Mouse (Mus musculus): ENCODE results near the gene Taar7d. TPM values are rescaled to one million over a fixed set of nuclear protein-coding genes. Genes with fewer than 3 reads are reported as not detected.
A peak's percentile ranks its signal among the peaks of the same experiment; 100 is the strongest.

Gene Taar7d
- not detected in 2 replicates for polyA plus RNA-seq (2016; fragmentation: Nextera tagmentation; extraction: Ambion mirVana)

DNA sequence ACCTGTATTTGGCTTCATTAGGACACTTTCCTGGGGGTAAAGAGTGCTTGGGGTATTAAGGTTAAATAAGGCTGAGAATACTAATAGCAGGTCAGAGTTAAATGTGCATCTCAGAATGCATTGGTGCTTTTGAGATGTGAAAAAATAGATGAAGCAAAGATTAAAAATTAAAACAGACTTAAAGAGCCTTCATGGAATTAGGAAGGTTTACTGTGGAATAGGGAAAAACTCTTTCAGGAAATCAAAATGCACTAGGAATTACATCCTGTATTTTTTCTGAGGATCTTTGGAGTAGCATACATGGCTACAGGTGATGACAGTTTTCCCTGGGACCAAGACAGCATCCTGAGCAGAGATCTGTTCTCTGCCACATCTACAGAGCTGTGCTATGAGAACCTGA lies at the start of gene Taar7d:
Taar7d (plus strand) TSS at position 301 of the 400 bp plus-strand sequence.
- H3K4me3 ChIP-seq: no peak within 1 kb of the TSS
- H3K27ac ChIP-seq: no peak within 1 kb of the TSS
- no peaks in the 10 kb centered on the region for H3K36me3 ChIP-seq
- DNase-seq (ENCODE audit: low spot score): no peak
- H3K4me1 ChIP-seq (replicated peaks): no peaks in the 10 kb centered on the region
- H3K9me3 ChIP-seq: no peaks in the 10 kb centered on the region
- H3K27me3 ChIP-seq (ENCODE audit: insufficient read depth, poor library complexity, severe bottlenecking): no peaks in the 10 kb centered on the region

DNA sequence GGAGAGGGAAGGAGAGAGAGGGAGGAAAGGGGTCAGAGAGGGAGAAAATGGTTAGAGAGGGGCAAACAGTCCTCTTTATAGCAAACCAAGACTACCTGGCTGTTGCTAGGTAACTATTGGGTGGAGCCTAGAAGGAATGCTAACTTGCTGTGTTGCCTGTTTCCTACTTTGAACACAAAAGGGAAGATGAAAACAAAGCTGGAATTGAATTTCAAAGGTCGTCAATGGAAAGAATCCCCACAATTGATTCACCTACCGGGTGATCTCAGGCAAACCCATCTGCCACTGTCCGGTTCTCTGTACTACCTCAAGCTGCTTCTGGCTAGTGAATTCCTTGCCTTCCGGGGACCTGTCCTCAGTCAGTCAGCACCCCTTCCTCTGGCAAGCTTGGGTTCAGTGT lies 49.1 kb upstream of the Taar7d start:
- no peak for DNase-seq (ENCODE audit: low spot score)

DNA sequence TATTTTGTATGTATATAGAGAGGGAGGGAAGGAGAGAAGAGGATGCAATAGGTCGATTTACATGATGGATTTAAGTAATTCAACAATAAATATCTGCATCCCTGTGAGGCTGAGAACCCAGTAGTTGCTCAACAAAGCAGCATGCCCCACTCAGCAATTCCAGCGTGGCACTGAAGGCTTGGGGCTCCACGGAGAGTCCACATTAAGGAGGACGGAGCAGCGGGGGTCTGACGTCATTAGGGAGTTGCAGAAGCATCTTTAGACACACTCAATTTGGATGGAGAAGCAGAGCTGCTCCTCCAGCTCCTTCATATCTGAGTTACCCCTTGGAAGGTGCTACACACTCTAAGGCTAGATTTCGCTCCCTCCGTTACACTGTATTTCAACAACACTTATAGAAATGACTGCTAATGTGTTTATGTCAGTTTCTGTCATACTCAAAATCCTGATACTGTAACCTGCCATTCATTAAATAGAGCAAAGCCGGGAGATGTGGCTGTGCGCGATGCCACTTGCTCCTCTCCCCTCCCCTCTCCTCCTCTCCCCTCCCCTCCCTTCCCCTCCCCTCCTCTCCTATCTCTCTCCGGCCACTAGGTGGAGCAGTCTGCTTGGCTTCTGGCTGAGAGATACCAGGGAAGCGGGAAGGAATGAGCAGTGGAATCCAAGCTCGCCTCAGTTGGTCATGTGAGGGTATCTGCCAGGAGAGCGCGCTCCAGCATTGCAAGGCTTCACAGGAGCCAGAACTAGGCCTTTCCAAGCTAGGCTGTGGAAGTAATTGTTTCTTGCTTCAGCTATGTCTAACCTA lies 47.9 kb upstream of the Taar7d start:
- 46% methylated on average over 16 of the region's 16 CpGs for WGBS
- H3K36me3 ChIP-seq: no peaks in the 10 kb centered on the region
- H3K27ac ChIP-seq: no peak overlapping the region
- peaks cover 7% of the 10 kb centered on the region; the same call in 1 of the 2 replicates for H3K4me1 ChIP-seq (replicated peaks)
- DNase-seq (ENCODE audit: low spot score): peak; percentile 80
- no peaks in the 10 kb centered on the region for H3K9me3 ChIP-seq
- H3K4me3 ChIP-seq: no peak overlapping the region
- no peaks in the 10 kb centered on the region for H3K27me3 ChIP-seq (ENCODE audit: insufficient read depth, poor library complexity, severe bottlenecking)

More for the DNA sequence above, 49.1 kb upstream of the Taar7d start:
- Histone ChIP-seq H3K27me3 (ENCODE audit: insufficient read depth, poor library complexity, severe bottlenecking) (no peaks in the 10 kb centered on the region), H3K36me3 (no peaks in the 10 kb centered on the region), H3K9me3 (no peaks in the 10 kb centered on the region), H3K27ac (no peak overlapping the region), H3K4me3 (no peak overlapping the region), H3K4me1 (replicated peaks) (0 out of 2 replicates have a peak, but pooled peaks cover 3% of the 10 kb centered on the region)
- WGBS: 37% methylated on average over 4 of the region's 4 CpGs

DNA sequence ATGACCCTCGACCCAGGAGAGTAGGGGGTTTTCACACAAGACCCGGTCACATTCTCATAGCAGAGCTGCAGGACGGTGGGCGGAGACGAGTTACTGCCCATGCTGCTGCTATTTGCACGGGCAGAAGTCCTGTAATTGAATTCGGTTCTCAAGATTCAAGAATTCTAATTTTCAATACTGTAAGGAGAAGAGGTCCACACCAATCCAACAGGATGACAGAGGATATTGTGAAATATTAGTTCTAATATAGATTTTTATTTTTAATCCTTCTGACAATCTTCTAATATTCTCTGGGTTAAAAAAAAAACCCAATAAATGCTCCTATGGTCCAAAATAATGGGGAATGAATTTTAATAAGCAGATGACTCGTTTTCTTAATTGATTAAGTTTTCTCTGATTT lies 41.5 kb upstream of the Taar7d start, which contains the start of gene Taar6:
Taar6 (minus strand) TSS at position 101 of the 400 bp plus-strand sequence.
- Histone ChIP-seq H3K36me3 (no peaks in the 10 kb centered on the region), H3K27me3 (ENCODE audit: insufficient read depth, poor library complexity, severe bottlenecking) (no peaks in the 10 kb centered on the region), H3K9me3 (peaks cover 3% of the 10 kb centered on the region; the same call in 1 of the 2 replicates), H3K4me1 (replicated peaks) (peaks cover 7% of the 10 kb centered on the region; the same call in 1 of the 2 replicates), H3K27ac (no peak within 1 kb of the TSS), H3K4me3 (no peak within 1 kb of the TSS)
- 68% methylated on average over 8 of the region's 8 CpGs for WGBS
- DNase-seq (ENCODE audit: low spot score): no peak

DNA sequence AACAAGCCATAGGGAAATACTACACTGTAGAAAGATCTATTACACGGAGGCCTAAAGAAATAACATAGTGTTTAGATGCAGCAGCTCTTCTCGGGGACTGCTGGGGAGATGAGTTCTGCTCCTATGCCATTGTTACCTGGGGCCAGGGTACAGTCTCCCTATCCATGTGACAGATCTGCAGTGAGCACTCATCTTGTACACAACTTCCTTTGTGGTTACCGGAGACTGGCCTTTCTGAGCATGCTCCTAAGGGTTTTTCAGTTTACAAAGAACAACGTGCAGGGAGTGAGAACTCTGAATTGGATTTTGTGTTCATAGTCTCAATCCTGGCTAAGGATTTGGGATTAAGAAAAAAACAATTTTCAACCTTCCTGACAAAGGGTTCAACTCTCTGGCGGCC lies 40.6 kb upstream of the Taar7d start:
- Histone ChIP-seq H3K27ac (no peak overlapping the region), H3K4me1 (replicated peaks) (peaks cover 7% of the 10 kb centered on the region; the same call in 1 of the 2 replicates), H3K9me3 (peaks cover 3% of the 10 kb centered on the region; the same call in 1 of the 2 replicates), H3K36me3 (no peaks in the 10 kb centered on the region), H3K4me3 (no peak overlapping the region), H3K27me3 (ENCODE audit: insufficient read depth, poor library complexity, severe bottlenecking) (no peaks in the 10 kb centered on the region)
- WGBS: 88% methylated on average over 5 of the region's 5 CpGs
- no peak for DNase-seq (ENCODE audit: low spot score)

DNA sequence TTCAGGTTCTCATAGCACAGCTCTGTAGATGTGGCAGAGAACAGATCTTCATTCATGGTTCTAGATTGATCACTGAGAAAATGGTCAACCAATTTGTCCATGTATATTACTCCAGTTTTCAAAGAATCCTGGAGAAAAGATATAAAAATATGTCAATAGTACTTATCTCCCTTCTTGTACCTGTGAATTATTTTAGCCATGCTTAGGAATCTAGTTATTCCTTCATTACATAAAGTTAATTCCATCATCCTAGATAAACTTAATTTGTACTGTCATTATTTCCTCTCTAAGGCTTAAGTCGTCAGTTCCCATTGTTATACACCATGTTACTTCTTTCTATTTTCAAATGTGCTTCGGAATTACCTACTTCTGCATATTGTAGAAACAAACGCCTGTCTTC lies 33.6 kb upstream of the Taar7d start, which contains the start of gene Taar7a:
Taar7a (minus strand) TSS at position 101 of the 400 bp plus-strand sequence.
- H3K4me3 ChIP-seq: no peak within 1 kb of the TSS
- H3K27me3 ChIP-seq (ENCODE audit: insufficient read depth, poor library complexity, severe bottlenecking): no peaks in the 10 kb centered on the region
- DNase-seq (ENCODE audit: low spot score): no peak
- H3K27ac ChIP-seq: no peak within 1 kb of the TSS
- no peaks in the 10 kb centered on the region for H3K4me1 ChIP-seq (replicated peaks)
- 90% methylated on average over 3 of the region's 3 CpGs for WGBS
- peaks cover 2% of the 10 kb centered on the region; the same call in 1 of the 2 replicates for H3K9me3 ChIP-seq
- no peaks in the 10 kb centered on the region for H3K36me3 ChIP-seq

DNA sequence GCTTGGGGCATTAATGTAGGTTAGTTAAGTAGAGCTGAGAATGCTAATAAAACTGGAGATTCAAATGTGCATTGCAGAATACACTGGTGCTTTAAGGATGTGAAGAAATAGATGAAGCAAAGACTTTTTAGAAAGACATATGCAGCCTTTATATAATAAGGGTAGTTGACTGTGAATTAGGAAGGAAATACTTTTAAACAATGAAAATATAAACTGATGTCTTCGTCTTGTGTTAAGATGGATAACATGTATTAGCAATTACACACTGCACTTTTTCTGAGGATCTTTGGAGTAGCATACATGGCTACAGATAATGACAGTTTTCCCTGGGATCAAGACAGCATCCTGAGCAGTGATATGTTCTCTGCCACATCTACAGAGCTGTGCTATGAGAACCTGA lies 27.4 kb upstream of the Taar7d start, which contains the start of gene Taar7b:
Taar7b (plus strand) TSS at position 301 of the 400 bp plus-strand sequence.
- no peak for DNase-seq (ENCODE audit: low spot score)
- Histone ChIP-seq H3K27ac (no peak within 1 kb of the TSS), H3K4me1 (replicated peaks) (no peaks in the 10 kb centered on the region), H3K27me3 (ENCODE audit: insufficient read depth, poor library complexity, severe bottlenecking) (no peaks in the 10 kb centered on the region), H3K9me3 (no peaks in the 10 kb centered on the region), H3K4me3 (no peak within 1 kb of the TSS), H3K36me3 (no peaks in the 10 kb centered on the region)
- WGBS: 89% methylated on average over 1 of the region's 1 CpGs

DNA sequence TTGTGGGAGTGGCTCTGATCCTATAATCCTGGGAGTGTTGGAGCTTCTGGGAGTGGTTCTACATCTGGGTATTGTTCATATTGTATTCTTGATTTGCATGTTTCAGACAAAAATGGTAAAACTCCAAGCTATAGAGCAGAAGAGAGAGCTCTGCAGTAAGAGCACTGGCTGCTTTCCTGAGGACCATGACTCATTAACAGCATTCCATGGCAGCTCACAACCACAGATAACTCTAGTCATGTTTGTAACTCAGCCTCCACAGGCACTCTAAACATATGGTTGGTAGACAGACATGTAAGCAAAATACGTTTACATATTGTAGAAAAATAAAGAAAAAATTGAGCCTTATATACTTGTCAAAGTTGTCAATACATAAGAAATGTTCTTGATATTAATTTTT lies 20.6 kb upstream of the Taar7d start:
- H3K27me3 ChIP-seq (ENCODE audit: insufficient read depth, poor library complexity, severe bottlenecking): no peaks in the 10 kb centered on the region
- H3K27ac ChIP-seq: no peak overlapping the region
- no peak overlapping the region for H3K4me3 ChIP-seq
- H3K36me3 ChIP-seq: no peaks in the 10 kb centered on the region
- no peaks in the 10 kb centered on the region for H3K9me3 ChIP-seq
- WGBS: 88% methylated on average over 1 of the region's 1 CpGs
- DNase-seq (ENCODE audit: low spot score): no peak
- no peaks in the 10 kb centered on the region for H3K4me1 ChIP-seq (replicated peaks)

DNA sequence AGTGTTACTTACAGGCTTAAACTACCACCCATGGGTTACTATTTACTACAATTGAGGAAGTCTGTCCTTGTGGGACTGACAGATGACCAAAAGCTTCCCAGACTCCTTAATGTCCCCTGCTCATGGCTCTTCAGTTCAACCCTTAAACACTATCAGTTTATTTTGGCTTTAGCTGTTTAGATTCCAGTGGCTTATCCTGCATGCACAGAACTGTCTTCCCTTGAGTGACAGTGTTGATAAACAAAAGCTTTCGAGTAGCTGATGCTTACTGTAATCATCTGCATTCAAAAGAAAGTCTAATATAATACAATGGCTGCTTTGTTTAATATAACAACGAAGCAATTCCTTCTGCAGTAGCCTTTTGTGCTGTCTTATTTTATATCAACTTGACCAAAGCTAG lies 20.0 kb upstream of the Taar7d start:
- DNase-seq (ENCODE audit: low spot score): no peak
- H3K4me1 ChIP-seq (replicated peaks): no peaks in the 10 kb centered on the region
- H3K27me3 ChIP-seq (ENCODE audit: insufficient read depth, poor library complexity, severe bottlenecking): no peaks in the 10 kb centered on the region
- H3K9me3 ChIP-seq: no peaks in the 10 kb centered on the region
- no peaks in the 10 kb centered on the region for H3K36me3 ChIP-seq
- 71% methylated on average over 2 of the region's 2 CpGs for WGBS
- no peak overlapping the region for H3K4me3 ChIP-seq
- H3K27ac ChIP-seq: no peak overlapping the region

DNA sequence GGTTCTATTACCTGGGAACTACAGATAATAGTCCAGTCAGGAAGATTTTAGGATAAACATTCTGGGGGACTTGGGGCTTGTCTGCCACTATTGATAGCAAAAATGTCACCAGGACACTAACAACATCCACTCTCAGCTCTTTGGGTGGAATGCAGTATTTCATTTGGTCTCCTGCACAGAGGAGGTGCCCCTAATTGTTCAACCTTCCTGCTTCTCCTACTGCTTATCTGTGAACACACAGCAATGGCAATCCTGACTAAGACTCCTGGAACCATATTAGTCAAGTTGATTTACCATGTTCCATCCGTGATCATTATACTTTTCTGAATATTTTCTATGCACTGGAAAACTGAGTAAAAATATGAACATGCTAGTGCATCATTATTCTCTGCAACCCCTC lies 18.9 kb upstream of the Taar7d start:
- H3K4me1 ChIP-seq (replicated peaks): no peaks in the 10 kb centered on the region
- no peaks in the 10 kb centered on the region for H3K9me3 ChIP-seq
- no peaks in the 10 kb centered on the region for H3K36me3 ChIP-seq
- no peaks in the 10 kb centered on the region for H3K27me3 ChIP-seq (ENCODE audit: insufficient read depth, poor library complexity, severe bottlenecking)
- 86% methylated on average over 1 of the region's 1 CpGs for WGBS
- H3K4me3 ChIP-seq: no peak overlapping the region
- H3K27ac ChIP-seq: no peak overlapping the region
- no peak for DNase-seq (ENCODE audit: low spot score)

DNA sequence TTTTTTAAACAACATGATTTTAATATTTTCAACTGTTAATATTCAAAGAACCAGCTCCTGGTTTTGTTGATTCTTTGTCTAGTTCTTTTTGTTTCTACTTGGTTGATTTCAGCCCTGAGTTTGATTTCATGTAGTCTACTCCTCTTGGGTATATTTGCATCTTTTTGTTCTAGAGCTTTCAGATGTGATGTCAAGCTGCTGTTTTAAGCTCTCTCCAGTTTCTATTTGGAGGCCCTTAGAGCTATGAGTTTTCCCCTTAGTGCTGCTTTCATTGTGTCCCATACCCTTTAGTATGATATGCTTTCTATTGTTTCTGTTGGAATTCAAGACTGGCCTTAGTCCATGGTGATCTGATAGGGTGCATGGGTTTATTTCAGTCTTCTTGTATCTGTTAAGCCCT lies 4.3 kb downstream of the Taar7d start:
- H3K36me3 ChIP-seq: no peaks in the 10 kb centered on the region
- no peak for DNase-seq (ENCODE audit: low spot score)
- no peaks in the 10 kb centered on the region for H3K27me3 ChIP-seq (ENCODE audit: insufficient read depth, poor library complexity, severe bottlenecking)
- H3K4me1 ChIP-seq (replicated peaks): no peaks in the 10 kb centered on the region
- no peak overlapping the region for H3K27ac ChIP-seq
- H3K4me3 ChIP-seq: no peak overlapping the region
- no peaks in the 10 kb centered on the region for H3K9me3 ChIP-seq

DNA sequence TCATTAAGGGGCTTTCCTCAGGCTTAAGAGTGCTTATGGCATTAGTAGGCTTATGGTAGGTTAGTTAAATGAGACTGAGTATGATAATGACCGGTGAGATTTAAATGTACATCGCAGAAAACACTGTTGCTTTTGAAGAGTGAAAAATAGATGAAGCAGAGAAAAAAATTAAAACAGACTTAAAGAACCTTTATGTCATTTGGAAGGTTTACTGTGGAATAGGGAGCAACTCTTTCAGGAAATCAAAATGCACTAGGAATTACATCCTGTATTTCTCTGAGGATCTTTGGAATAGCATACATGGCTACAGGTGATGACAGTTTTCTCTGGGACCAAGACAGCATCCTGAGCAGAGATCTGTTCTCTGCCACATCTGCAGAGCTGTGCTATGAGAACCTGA lies 10.3 kb downstream of the Taar7d start, which contains the start of gene Taar7e:
Taar7e (plus strand) TSS at position 301 of the 400 bp plus-strand sequence.
- Histone ChIP-seq H3K4me1 (replicated peaks) (no peaks in the 10 kb centered on the region), H3K27ac (no peak within 1 kb of the TSS), H3K4me3 (no peak within 1 kb of the TSS), H3K36me3 (no peaks in the 10 kb centered on the region), H3K27me3 (ENCODE audit: insufficient read depth, poor library complexity, severe bottlenecking) (no peaks in the 10 kb centered on the region), H3K9me3 (no peaks in the 10 kb centered on the region)
- WGBS: 94% methylated on average over 2 of the region's 2 CpGs
- no peak for DNase-seq (ENCODE audit: low spot score)

DNA sequence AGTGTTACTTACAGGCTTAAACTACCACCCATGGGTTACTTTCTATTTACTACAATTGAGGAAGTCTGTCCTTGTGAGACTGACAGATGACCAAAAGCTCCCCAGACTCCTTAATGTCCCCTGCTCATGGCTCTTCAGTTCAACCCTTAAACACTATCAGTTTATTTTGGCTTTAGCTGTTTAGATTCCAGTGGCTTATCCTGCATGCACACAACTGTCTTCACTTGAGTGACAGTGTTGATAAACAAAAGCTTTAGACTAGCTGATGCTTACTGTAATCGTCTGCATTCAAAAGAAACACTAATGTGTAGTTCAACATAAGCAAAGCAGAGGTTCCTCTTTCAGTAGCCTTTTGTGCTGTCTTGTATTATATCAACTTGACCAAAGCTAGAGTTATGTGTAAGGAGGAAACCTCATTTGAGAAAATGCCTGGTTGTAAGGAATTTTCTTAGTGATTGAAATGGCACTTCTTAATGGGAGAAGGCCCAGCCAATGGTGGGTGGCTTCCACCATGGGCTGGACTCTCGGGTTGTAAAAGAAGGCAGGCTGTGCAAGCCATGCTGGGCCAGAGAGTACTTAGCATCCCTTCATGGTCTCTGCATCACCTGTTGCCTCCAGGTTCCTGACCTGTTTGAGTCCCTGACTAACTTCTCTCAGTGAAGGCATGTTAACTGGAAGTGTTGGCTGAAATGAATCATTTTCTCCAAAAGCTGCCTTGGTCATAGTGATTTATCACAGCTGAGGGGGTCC lies 13.3 kb downstream of the Taar7d start:
- H3K27ac ChIP-seq: no peak overlapping the region
- no peaks in the 10 kb centered on the region for H3K9me3 ChIP-seq
- no peak overlapping the region for H3K4me3 ChIP-seq
- H3K4me1 ChIP-seq (replicated peaks): no peaks in the 10 kb centered on the region
- no peaks in the 10 kb centered on the region for H3K36me3 ChIP-seq
- WGBS: 80% methylated on average over 2 of the region's 2 CpGs
- no peak for DNase-seq (ENCODE audit: low spot score)
- H3K27me3 ChIP-seq (ENCODE audit: insufficient read depth, poor library complexity, severe bottlenecking): no peaks in the 10 kb centered on the region

All from hindbrain, embryonic 10.5 days (tissue).